Mouse (Mus musculus) hindbrain, embryonic 13.5 days (tissue): ENCODE results near the gene Sgsm1. TPM values are rescaled to one million over a fixed set of nuclear protein-coding genes. Genes with fewer than 3 reads are reported as not detected.

Experiments used
- ATAC-seq: fragments of 200-750 bp; cut with Nextera tagmentation; 2 replicates; pipeline ENCODE4 v1.8.0; 2017; ENCODE audit warnings: moderate TSS enrichment; ENCODE audit not compliant: low FRiP score
- H3K27ac ChIP-seq: fragments of 300-500 bp; sonication (generic); 2 replicates; pipeline ENCODE4 v1.5.1; 2015; ENCODE audit warnings: inconsistent platforms, mild to moderate bottlenecking, moderate library complexity
- H3K27me3 ChIP-seq: fragments of 300-500 bp; sonication (generic); 2 replicates; pipeline ENCODE4 v1.6.1; 2015; ENCODE audit warnings: mild to moderate bottlenecking, inconsistent platforms
- H3K36me3 ChIP-seq: fragments of 300-500 bp; sonication (generic); 2 replicates; pipeline ENCODE4 v1.6.1; 2015; ENCODE audit warnings: mild to moderate bottlenecking, inconsistent platforms
- H3K4me1 ChIP-seq: fragments of 300-500 bp; sonication (generic); replicated peaks from 2 replicates; pipeline ENCODE4 v1.6.1; 2015; ENCODE audit warnings: inconsistent platforms
- H3K4me2 ChIP-seq: fragments of 300-500 bp; sonication (generic); 2 replicates; pipeline ENCODE4 v1.6.1; 2015; ENCODE audit warnings: inconsistent platforms, mild to moderate bottlenecking, moderate library complexity
- H3K4me3 ChIP-seq: fragments of 300-500 bp; sonication (generic); 2 replicates; pipeline ENCODE4 v1.5.1; 2015; ENCODE audit warnings: mild to moderate bottlenecking, inconsistent platforms
- H3K9ac ChIP-seq: fragments of 300-500 bp; sonication (generic); 2 replicates; pipeline ENCODE4 v1.6.1; 2015; ENCODE audit warnings: mild to moderate bottlenecking, inconsistent platforms
- H3K9me3 ChIP-seq: fragments of 300-500 bp; sonication (generic); 2 replicates; pipeline ENCODE4 v1.6.1; 2016; ENCODE audit warnings: inconsistent platforms
- WGBS: fragments of 180-500 bp; shearing (Covaris S2); methylation state at CpG from one replicate; pipeline ENCODE4 v1.1.7; 2015; 5-methylcytosine and 5-hydroxymethylcytosine counted together
- polyA plus RNA-seq: library from polyadenylated mRNA; unstranded; fragments of >200 nt; fragmentation: Nextera tagmentation; extraction: Ambion mirVana; gene quantifications from 2 replicates; pipeline ENCODE4 v1.2.1, GENCODE M21; 2015

Gene Sgsm1
- polyA plus RNA-seq, 1 experiment from 2014 or later = 14.2 TPM

DNA sequence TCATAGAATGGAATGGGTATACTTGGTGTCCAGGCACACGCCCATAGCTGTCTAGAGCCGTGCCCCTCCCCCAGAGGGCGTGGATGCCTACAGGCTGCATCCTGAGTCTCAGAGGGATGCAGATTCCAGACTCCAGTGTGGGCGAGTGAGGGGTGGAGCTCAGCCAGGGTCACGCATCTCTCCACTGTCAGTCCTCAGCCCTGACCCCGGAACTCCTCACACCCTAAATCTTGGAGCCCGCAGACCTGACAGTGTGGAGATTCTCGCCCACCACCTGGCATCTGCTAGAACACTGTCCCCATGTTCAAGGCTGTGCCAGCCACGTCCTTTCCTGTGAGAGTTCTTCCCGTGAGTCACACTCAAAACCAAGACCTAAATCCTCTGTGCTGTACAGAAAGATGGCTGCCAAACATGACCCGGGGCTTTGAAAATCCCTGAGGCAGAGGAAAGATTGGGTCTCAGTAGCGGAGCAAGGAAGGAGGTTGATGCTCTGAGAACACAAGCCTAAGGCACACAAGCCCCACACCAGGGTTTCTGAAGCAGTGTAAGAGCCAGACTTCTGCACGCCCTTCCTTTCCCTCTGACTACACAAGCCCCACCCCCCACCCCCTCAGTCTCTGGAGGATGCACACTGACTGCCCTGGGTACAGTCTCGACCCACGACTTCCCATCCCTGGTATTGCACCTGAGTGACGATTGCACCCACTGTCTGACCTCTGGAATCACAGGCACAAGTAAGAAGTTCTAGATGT, 34.2 kb upstream of the Sgsm1 start:
- ATAC-seq = no peak
- peaks cover 39% of the 10 kb centered on the region for H3K4me1 ChIP-seq
- H3K27ac ChIP-seq = no peak overlapping the region
- H3K4me3 ChIP-seq = no peak overlapping the region
- H3K36me3 ChIP-seq = no peaks in the 10 kb centered on the region
- H3K27me3 ChIP-seq = peaks cover 74% of the 10 kb centered on the region
- WGBS = 34% methylated on average over 16 of the region's 16 CpGs
- no peaks in the 10 kb centered on the region for H3K9me3 ChIP-seq
- H3K4me2 ChIP-seq = no peak overlapping the region
- no peak overlapping the region; the same call in 1 of the 2 replicates for H3K9ac ChIP-seq

DNA sequence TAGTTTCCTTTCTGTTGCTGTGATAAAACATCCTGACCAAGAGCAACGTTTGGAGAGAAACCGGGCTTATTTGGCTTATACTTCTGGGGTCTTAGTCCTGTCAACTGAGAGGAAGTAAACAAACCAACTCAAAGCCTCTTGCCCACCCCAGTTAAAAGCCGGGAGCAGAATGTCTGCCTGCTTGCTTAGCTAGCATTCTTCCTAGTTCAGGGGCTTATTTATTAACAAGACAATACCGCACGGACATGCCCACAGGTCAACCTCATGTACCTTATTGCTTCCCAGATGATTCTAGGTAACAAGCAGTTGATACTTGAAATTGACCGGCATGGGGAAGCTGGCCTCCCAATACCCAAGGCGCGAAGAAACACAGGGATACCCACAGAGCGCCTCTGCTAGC, 25.7 kb upstream of the Sgsm1 start:
- Histone ChIP-seq H3K4me1 (peaks cover 21% of the 10 kb centered on the region), H3K27me3 (peaks cover 83% of the 10 kb centered on the region)

DNA sequence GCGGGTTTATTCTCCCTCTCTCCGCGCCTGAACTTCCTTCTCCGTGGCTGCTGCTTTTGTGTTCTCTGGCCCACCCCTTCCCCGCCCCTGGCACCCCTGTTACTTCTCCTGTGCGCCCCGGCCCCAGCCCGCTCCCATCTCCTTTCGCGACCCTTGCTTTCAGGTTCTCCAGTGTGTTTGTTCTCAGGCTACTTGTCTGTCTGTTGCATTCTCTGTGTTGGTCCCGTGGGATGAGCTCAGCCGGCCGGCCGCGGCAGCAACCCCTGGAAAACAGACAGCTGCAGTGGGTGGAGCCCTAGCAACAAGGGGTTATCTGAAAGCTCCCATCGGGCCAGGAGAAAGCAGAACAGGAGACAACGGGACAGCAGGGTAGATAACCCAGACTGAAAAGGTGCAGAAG, 25.1 kb upstream of the Sgsm1 start:
- peak overlapping the region; percentile 53 for H3K9ac ChIP-seq
- 1% methylated on average over 17 of the region's 17 CpGs for WGBS
- peaks cover 21% of the 10 kb centered on the region for H3K4me1 ChIP-seq
- no peaks in the 10 kb centered on the region for H3K36me3 ChIP-seq
- no peak for ATAC-seq
- 0 out of 2 replicates have a peak, but pooled peaks cover 1% of the 10 kb centered on the region for H3K9me3 ChIP-seq
- H3K27me3 ChIP-seq = peaks cover 85% of the 10 kb centered on the region
- H3K4me2 ChIP-seq = peak overlapping the region; percentile 46
- peak overlapping the region; percentile 22 for H3K4me3 ChIP-seq
- no peak overlapping the region for H3K27ac ChIP-seq

More for the DNA sequence above, 25.7 kb upstream of the Sgsm1 start:
- 22% methylated on average over 9 of the region's 9 CpGs for WGBS
- no peak for ATAC-seq
- Histone ChIP-seq H3K4me3 (no peak overlapping the region), H3K9me3 (no peaks in the 10 kb centered on the region), H3K27ac (no peak overlapping the region), H3K4me2 (no peak overlapping the region; the same call in 1 of the 2 replicates), H3K9ac (no peak overlapping the region), H3K36me3 (no peaks in the 10 kb centered on the region)

DNA sequence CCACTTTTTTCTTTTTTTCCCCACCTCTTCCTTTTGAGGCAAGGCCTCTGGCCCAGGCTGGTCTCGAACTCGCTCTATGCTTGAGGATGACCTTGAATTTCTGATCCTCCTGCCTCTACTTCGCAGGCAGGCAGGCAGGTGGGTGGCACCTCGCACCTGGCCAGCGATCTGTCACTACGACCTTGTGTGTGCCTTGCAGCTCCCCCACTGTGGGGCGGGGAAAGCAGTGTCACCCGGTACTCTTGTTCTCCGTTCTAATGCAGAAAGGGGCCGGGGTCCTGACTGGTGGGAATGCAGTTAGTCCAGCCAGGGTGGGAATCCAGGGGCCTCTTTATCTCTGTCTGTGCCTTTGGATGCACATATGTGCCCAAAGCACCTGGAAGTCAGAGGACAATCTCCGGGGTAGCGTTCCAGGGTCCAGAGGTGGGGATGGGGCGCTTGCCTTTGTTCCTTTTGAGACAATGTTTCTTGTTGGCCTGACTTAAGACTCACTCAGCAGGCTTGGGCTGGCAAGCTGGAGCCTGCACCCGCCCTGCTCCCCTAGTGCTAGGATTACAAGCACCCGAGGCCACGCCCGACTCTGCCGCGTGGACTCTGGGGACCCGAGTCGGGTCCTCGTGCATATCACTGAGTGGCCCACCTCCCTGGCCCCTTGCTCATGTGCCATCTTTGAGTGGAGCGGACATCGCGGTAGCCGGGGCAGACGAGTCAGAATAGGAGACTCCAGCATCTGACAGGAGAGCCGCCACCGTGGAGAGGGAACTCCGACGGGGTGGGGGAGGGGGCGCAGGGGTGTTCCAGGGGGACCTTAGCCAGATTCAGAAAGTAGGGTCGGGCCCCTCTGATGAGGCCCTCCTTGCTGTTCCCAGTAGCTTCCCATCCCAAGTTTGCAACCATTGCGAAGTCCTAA, 24.3 kb upstream of the Sgsm1 start:
- ATAC-seq = no peak
- WGBS = 8% methylated on average over 34 of the region's 34 CpGs
- Histone ChIP-seq H3K27me3 (peaks cover 88% of the 10 kb centered on the region), H3K9me3 (0 out of 2 replicates have a peak, but pooled peaks cover 3% of the 10 kb centered on the region), H3K4me1 (peaks cover 21% of the 10 kb centered on the region), H3K4me3 (peak overlapping the region; percentile 22), H3K4me2 (peak overlapping the region; percentile 46), H3K9ac (peak overlapping the region; percentile 53; the same call in 1 of the 2 replicates), H3K27ac (no peak overlapping the region), H3K36me3 (no peaks in the 10 kb centered on the region)

- H3K27me3 ChIP-seq = peaks cover 72% of the 10 kb centered on the region
- peaks cover 21% of the 10 kb centered on the region for H3K4me1 ChIP-seq
- no peak overlapping the region for H3K4me3 ChIP-seq
- H3K27ac ChIP-seq = no peak overlapping the region
- peaks cover 16% of the 10 kb centered on the region for H3K9me3 ChIP-seq
- H3K9ac ChIP-seq = no peak overlapping the region
- WGBS = 56% methylated on average over 4 of the region's 4 CpGs
- no peak overlapping the region for H3K4me2 ChIP-seq
- no peak for ATAC-seq
- H3K36me3 ChIP-seq = no peaks in the 10 kb centered on the region
Measured at GRCm38 (mm10) chr5:113332899-113333298, 22.3 kb upstream of the Sgsm1 start.

GRCm38 (mm10) chr5:113332239-113332638, 21.7 kb upstream of the Sgsm1 start:
- no peak overlapping the region for H3K4me3 ChIP-seq
- H3K9me3 ChIP-seq = peaks cover 19% of the 10 kb centered on the region
- peaks cover 21% of the 10 kb centered on the region for H3K4me1 ChIP-seq
- 39% methylated on average over 12 of the region's 12 CpGs for WGBS
- no peaks in the 10 kb centered on the region for H3K36me3 ChIP-seq
- no peak for ATAC-seq
- H3K9ac ChIP-seq = no peak overlapping the region
- peaks cover 65% of the 10 kb centered on the region for H3K27me3 ChIP-seq
- H3K4me2 ChIP-seq = no peak overlapping the region
- no peak overlapping the region for H3K27ac ChIP-seq

GRCm38 (mm10) chr5:113330202-113330601, 19.6 kb upstream of the Sgsm1 start:
- WGBS = 83% methylated on average over 3 of the region's 3 CpGs
- H3K9ac ChIP-seq = no peak overlapping the region
- no peak overlapping the region for H3K4me3 ChIP-seq
- no peak overlapping the region for H3K4me2 ChIP-seq
- peaks cover 58% of the 10 kb centered on the region for H3K27me3 ChIP-seq
- H3K9me3 ChIP-seq = peaks cover 23% of the 10 kb centered on the region
- H3K27ac ChIP-seq = no peak overlapping the region
- no peak for ATAC-seq
- H3K36me3 ChIP-seq = no peaks in the 10 kb centered on the region
- H3K4me1 ChIP-seq = peaks cover 8% of the 10 kb centered on the region

DNA sequence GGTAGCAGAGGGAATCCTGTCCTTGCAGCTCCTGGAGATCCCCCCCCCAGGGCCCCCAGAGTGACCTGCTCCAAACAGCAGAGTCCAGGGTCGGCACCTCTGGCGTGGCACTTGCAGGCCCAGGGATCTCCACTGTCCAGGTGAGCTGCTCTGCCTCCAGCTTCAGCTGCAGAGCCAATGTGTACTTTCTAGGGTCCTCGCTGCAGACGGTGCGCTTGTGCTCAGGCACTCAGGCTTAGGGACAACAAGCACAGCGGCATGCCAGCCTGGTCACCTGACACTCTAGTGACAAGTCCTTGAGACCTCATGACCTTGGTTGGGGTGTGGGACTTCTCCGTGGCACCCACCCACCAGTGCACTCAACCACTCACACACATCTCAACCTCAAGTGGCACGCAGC, 18.9 kb upstream of the Sgsm1 start:
- Histone ChIP-seq H3K9ac (no peak overlapping the region), H3K4me1 (peaks cover 2% of the 10 kb centered on the region), H3K4me3 (no peak overlapping the region), H3K36me3 (no peaks in the 10 kb centered on the region), H3K9me3 (peaks cover 23% of the 10 kb centered on the region), H3K4me2 (no peak overlapping the region), H3K27ac (no peak overlapping the region), H3K27me3 (peaks cover 58% of the 10 kb centered on the region)
- ATAC-seq = no peak
- WGBS = 92% methylated on average over 8 of the region's 8 CpGs

DNA sequence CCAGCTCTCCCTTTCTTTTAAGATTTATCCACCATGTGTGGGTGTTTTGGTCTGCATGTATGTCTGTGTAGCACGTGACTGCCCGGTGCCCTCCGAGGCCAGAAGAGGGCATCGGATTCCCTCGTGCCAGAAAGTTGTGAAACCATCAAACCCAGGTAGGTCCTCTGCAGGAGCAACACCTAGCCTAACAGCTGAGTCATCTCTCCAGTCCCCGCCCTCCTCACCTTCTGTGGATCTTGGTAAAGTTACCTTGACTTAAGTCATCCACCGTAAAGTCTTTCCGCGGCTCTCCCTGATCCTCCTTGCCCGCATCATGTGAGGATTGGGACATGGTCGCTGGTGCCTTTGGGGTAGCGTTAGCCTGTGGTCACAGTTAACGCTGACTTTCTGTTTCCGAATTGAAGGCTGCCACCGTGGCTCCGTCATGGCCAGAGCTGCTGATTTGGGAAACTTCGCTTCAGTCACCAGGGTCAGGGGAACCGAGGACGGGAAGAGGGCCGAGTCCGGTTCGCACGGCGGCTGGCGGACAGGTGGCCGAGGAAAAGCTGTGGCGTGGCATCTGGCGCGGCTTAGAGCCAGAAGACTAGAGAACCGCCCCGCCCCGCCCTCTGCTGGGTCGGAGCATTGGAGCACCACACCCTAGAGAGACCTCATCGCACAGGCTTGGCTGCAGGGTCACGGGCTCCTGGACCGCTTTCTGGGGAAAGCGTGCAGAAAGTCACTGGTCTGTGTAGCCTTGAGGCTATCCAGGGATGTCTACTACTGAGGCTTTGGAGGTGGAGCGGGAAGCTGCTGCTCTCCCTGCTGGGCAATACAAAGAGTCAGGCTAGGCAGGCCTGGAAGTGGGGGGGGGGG, 13.4 kb upstream of the Sgsm1 start:
- Histone ChIP-seq H3K36me3 (no peaks in the 10 kb centered on the region), H3K9ac (peak overlapping the region; percentile 60), H3K27me3 (peaks cover 42% of the 10 kb centered on the region), H3K4me2 (peak overlapping the region; percentile 58), H3K4me3 (peak overlapping the region; percentile 32), H3K9me3 (peaks cover 16% of the 10 kb centered on the region), H3K27ac (no peak overlapping the region), H3K4me1 (peaks cover 10% of the 10 kb centered on the region)
- no peak for ATAC-seq
- 4% methylated on average over 38 of the region's 38 CpGs for WGBS

GRCm38 (mm10) chr5:113313998-113314397, 3.4 kb upstream of the Sgsm1 start:
- H3K4me2 ChIP-seq = peak overlapping the region; percentile 37
- H3K27ac ChIP-seq = no peak overlapping the region
- peak overlapping the region; percentile 8; the same call in 1 of the 2 replicates for H3K4me3 ChIP-seq
- H3K9me3 ChIP-seq = no peaks in the 10 kb centered on the region
- WGBS = 1% methylated on average over 24 of the region's 24 CpGs
- H3K27me3 ChIP-seq = peaks cover 16% of the 10 kb centered on the region
- H3K4me1 ChIP-seq = peaks cover 19% of the 10 kb centered on the region
- peak; percentile 30; the same call in 1 of the 2 replicates for ATAC-seq
- H3K9ac ChIP-seq = no peak overlapping the region; the same call in 1 of the 2 replicates
- no peaks in the 10 kb centered on the region for H3K36me3 ChIP-seq

- Histone ChIP-seq H3K27me3 (peaks cover 9% of the 10 kb centered on the region), H3K4me3 (peak overlapping the region; percentile 77), H3K27ac (peak overlapping the region; percentile 82; the same call in 1 of the 2 replicates), H3K9ac (peak overlapping the region; percentile 92), H3K4me2 (peak overlapping the region; percentile 92), H3K36me3 (no peaks in the 10 kb centered on the region), H3K9me3 (no peaks in the 10 kb centered on the region), H3K4me1 (peaks cover 51% of the 10 kb centered on the region)
- 54% methylated on average over 22 of the region's 22 CpGs for WGBS
- ATAC-seq = no peak
Measured at GRCm38 (mm10) chr5:113309491-113310376, 852 bp downstream of the Sgsm1 start.
